Mouse (Mus musculus) myocyte (in vitro differentiated cells): ENCODE results near the gene Smg6.

Experiments used
- CEBPB ChIP-seq: IDR thresholded peaks from 2 replicates; pipeline ENCODE4 v1.6.1; 2011; ENCODE audit warnings: mild to moderate bottlenecking, moderate library complexity; ENCODE audit not compliant: poor library complexity, insufficient read depth, severe bottlenecking
- E2F4 ChIP-seq: IDR thresholded peaks from one replicate; pipeline ENCODE4 v1.6.1; 2011; ENCODE audit warnings: mild to moderate bottlenecking, control low read depth, moderate library complexity; ENCODE audit not compliant: insufficient read depth
- POLR2A ChIP-seq: IDR thresholded peaks from one replicate; pipeline ENCODE4 v1.6.1; 2011; ENCODE audit warnings: low read depth, mild to moderate bottlenecking, control low read depth, moderate library complexity; ENCODE audit not compliant: insufficient read length

DNA sequence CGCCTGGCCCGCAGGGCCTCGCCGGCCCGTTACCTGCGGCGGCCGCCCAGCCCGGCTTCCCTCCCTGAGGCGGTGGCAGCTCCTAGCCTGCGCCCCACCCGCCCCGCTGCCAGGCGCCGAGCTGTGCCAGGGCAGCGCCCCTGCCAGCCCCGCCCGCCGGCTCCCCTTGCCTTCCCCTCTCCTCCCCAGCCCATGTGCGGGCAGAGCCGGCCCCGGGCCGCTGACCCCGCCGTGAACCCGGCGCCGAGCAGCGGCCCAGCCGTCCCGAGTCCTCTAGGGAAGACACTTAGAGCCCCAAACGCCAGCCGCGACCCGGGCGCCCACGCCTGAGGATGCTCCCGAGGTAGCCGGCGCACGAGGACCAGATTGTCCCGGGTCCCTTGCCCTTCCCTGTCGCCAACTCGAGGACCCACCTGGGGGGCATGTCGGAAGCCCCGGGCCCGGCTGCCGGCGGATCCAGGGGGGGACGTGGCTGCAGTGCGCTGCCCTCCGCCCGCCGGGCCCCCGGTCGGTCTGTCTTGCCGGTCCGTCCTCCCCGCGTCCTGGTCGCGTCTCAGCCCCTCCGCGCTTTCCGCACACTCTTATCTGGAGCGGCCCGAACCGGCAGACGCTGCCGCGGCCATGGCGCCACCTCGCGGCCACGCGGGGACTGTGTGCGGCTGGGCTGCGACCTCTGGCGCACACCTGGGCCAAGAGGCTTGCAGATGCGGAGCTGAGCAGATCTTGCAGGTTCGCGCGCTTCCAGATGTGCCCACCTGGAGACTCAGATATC lies 243.2 kb downstream of the Smg6 start:
- TF ChIP-seq POLR2A (no peak), E2F4 (no peak), CEBPB (no peak)
